Mouse (Mus musculus): Measurements from ENCODE around the gene Cbarp. TPM values are rescaled to one million over a fixed set of nuclear protein-coding genes. Genes with fewer than 3 reads are reported as not detected.

Gene Cbarp
- polyA plus RNA-seq, 1 experiment from 2014 or later = 4.7 TPM

GRCm38 (mm10) chr10:80120146-80120545 lies 20.5 kb downstream of the Cbarp start:
- ATAC-seq (replicated peaks; ENCODE audit: low FRiP score, low read depth) = no peak
- H3K9ac ChIP-seq (ENCODE audit: low read depth, low read length) = no peak overlapping the region
- no peaks in the 10 kb centered on the region for H3K9me3 ChIP-seq (replicated peaks; ENCODE audit: low read length)
- H3K27me3 ChIP-seq (ENCODE audit: insufficient read depth, low read length) = no peaks in the 10 kb centered on the region
- no peak for TF ChIP-seq CTCF (IDR thresholded peaks at IDR 0.05; ENCODE audit: low read depth)
- no peak overlapping the region for H3K4me3 ChIP-seq (replicated peaks; ENCODE audit: low read depth, low read length)
- no peak overlapping the region for H3K4me2 ChIP-seq (ENCODE audit: low read length)
- H3K27ac ChIP-seq = no peak overlapping the region
- no peak for DNase-seq (ENCODE audit: low spot score)
- 68% methylated on average over 2 of the region's 2 CpGs for WGBS
- 0 out of 2 replicates have a peak, but pooled peaks cover 7% of the 10 kb centered on the region for H3K36me3 ChIP-seq (ENCODE audit: insufficient read depth, low read length)
- peaks cover 21% of the 10 kb centered on the region; the same call in 1 of the 2 replicates for H3K4me1 ChIP-seq (replicated peaks; ENCODE audit: insufficient read depth, low read length)

GRCm38 (mm10) chr10:80118552-80118951 lies 22.1 kb downstream of the Cbarp start:
- H3K4me2 ChIP-seq (ENCODE audit: low read length) = peak overlapping the region; percentile 92; the same call in 1 of the 2 replicates
- no peak overlapping the region for H3K27ac ChIP-seq
- H3K36me3 ChIP-seq (ENCODE audit: insufficient read depth, low read length) = 0 out of 2 replicates have a peak, but pooled peaks cover 7% of the 10 kb centered on the region
- no peaks in the 10 kb centered on the region for H3K27me3 ChIP-seq (ENCODE audit: insufficient read depth, low read length)
- DNase-seq (ENCODE audit: low spot score) (no peak), ATAC-seq (replicated peaks; ENCODE audit: low FRiP score, low read depth) (no peak)
- peak overlapping the region; percentile 94; the same call in 1 of the 2 replicates for H3K4me3 ChIP-seq (replicated peaks; ENCODE audit: low read depth, low read length)
- 0 out of 2 replicates have a peak overlapping the region, but pooled peaks have one; percentile 31 for H3K9ac ChIP-seq (ENCODE audit: low read depth, low read length)
- TF ChIP-seq CTCF (IDR thresholded peaks at IDR 0.05; ENCODE audit: low read depth) = no peak
- 80% methylated on average over 6 of the region's 6 CpGs for WGBS
- peaks cover 21% of the 10 kb centered on the region; the same call in 1 of the 2 replicates for H3K4me1 ChIP-seq (replicated peaks; ENCODE audit: insufficient read depth, low read length)
- no peaks in the 10 kb centered on the region for H3K9me3 ChIP-seq (replicated peaks; ENCODE audit: low read length)

- Histone ChIP-seq H3K4me2 (ENCODE audit: low read length) (peak overlapping the region; percentile 92), H3K27me3 (ENCODE audit: insufficient read depth, low read length) (no peaks in the 10 kb centered on the region), H3K9me3 (replicated peaks; ENCODE audit: low read length) (no peaks in the 10 kb centered on the region), H3K36me3 (ENCODE audit: insufficient read depth, low read length) (0 out of 2 replicates have a peak, but pooled peaks cover 7% of the 10 kb centered on the region), H3K4me3 (replicated peaks; ENCODE audit: low read depth, low read length) (peak overlapping the region; percentile 94), H3K4me1 (replicated peaks; ENCODE audit: insufficient read depth, low read length) (peaks cover 21% of the 10 kb centered on the region; the same call in 1 of the 2 replicates), H3K27ac (no peak overlapping the region), H3K9ac (ENCODE audit: low read depth, low read length) (peak overlapping the region; percentile 97)
- DNase-seq (ENCODE audit: low spot score) (no peak), ATAC-seq (replicated peaks; ENCODE audit: low FRiP score, low read depth) (no peak)
- TF ChIP-seq CTCF (IDR thresholded peaks at IDR 0.05; ENCODE audit: low read depth) = no peak
- WGBS = 32% methylated on average over 1 of the region's 1 CpGs
Observed at GRCm38 (mm10) chr10:80117736-80118135, 22.9 kb downstream of the Cbarp start.

GRCm38 (mm10) chr10:80116927-80117691 lies 23.5 kb downstream of the Cbarp start:
- 3% methylated on average over 30 of the region's 30 CpGs for WGBS
- TF ChIP-seq CTCF (IDR thresholded peaks at IDR 0.05; ENCODE audit: low read depth) = peak; percentile 15; the same call in 1 of the 2 replicates
- Histone ChIP-seq H3K4me1 (replicated peaks; ENCODE audit: insufficient read depth, low read length) (peaks cover 21% of the 10 kb centered on the region; the same call in 1 of the 2 replicates), H3K36me3 (ENCODE audit: insufficient read depth, low read length) (0 out of 2 replicates have a peak, but pooled peaks cover 7% of the 10 kb centered on the region), H3K4me3 (replicated peaks; ENCODE audit: low read depth, low read length) (peak overlapping the region; percentile 94), H3K9ac (ENCODE audit: low read depth, low read length) (peak overlapping the region; percentile 97), H3K27ac (peak overlapping the region; percentile 54), H3K9me3 (replicated peaks; ENCODE audit: low read length) (no peaks in the 10 kb centered on the region), H3K27me3 (ENCODE audit: insufficient read depth, low read length) (no peaks in the 10 kb centered on the region), H3K4me2 (ENCODE audit: low read length) (peak overlapping the region; percentile 92)
- DNase-seq (ENCODE audit: low spot score) = peak; percentile 35
- no peak for ATAC-seq (replicated peaks; ENCODE audit: low FRiP score, low read depth)

- Histone ChIP-seq H3K4me2 (ENCODE audit: low read length) (peak overlapping the region; percentile 92), H3K27me3 (ENCODE audit: insufficient read depth, low read length) (no peaks in the 10 kb centered on the region), H3K36me3 (ENCODE audit: insufficient read depth, low read length) (0 out of 2 replicates have a peak, but pooled peaks cover under 1% of the 10 kb centered on the region), H3K4me3 (replicated peaks; ENCODE audit: low read depth, low read length) (peak overlapping the region; percentile 94), H3K9ac (ENCODE audit: low read depth, low read length) (peak overlapping the region; percentile 97), H3K4me1 (replicated peaks; ENCODE audit: insufficient read depth, low read length) (peaks cover 21% of the 10 kb centered on the region; the same call in 1 of the 2 replicates), H3K9me3 (replicated peaks; ENCODE audit: low read length) (no peaks in the 10 kb centered on the region), H3K27ac (peak overlapping the region; percentile 54)
- WGBS = under 1% methylated on average over 27 of the region's 27 CpGs
- DNase-seq (ENCODE audit: low spot score) (no peak), ATAC-seq (replicated peaks; ENCODE audit: low FRiP score, low read depth) (no peak)
- TF ChIP-seq CTCF (IDR thresholded peaks at IDR 0.05; ENCODE audit: low read depth) = no peak
Observed at GRCm38 (mm10) chr10:80116563-80116926, 24.1 kb downstream of the Cbarp start.

GRCm38 (mm10) chr10:80115944-80116335 lies 24.7 kb downstream of the Cbarp start:
- Histone ChIP-seq H3K36me3 (ENCODE audit: insufficient read depth, low read length) (no peaks in the 10 kb centered on the region), H3K27me3 (ENCODE audit: insufficient read depth, low read length) (no peaks in the 10 kb centered on the region), H3K4me3 (replicated peaks; ENCODE audit: low read depth, low read length) (peak overlapping the region; percentile 94), H3K9ac (ENCODE audit: low read depth, low read length) (peak overlapping the region; percentile 97), H3K4me1 (replicated peaks; ENCODE audit: insufficient read depth, low read length) (peaks cover 21% of the 10 kb centered on the region; the same call in 1 of the 2 replicates), H3K4me2 (ENCODE audit: low read length) (peak overlapping the region; percentile 92), H3K27ac (peak overlapping the region; percentile 81), H3K9me3 (replicated peaks; ENCODE audit: low read length) (no peaks in the 10 kb centered on the region)
- DNase-seq (ENCODE audit: low spot score) (no peak), ATAC-seq (replicated peaks; ENCODE audit: low FRiP score, low read depth) (no peak)
- WGBS = under 1% methylated on average over 58 of the region's 63 CpGs
- TF ChIP-seq CTCF (IDR thresholded peaks at IDR 0.05; ENCODE audit: low read depth) = no peak; the same call in 1 of the 2 replicates
